Mouse (Mus musculus) bone marrow, adult 2 months (tissue): ENCODE results near the gene Atl3. TPM values are rescaled to one million over a fixed set of nuclear protein-coding genes. Genes with fewer than 3 reads are reported as not detected.

Experiments used
- H3K27ac ChIP-seq: fragments of 200-500 bp; 2 replicates; pipeline ENCODE4 v1.5.1; 2012; ENCODE audit warnings: low read depth, mild to moderate bottlenecking, control low read depth, inconsistent platforms, low read length; ENCODE audit not compliant: control insufficient read depth, poor library complexity, insufficient read depth
- H3K4me1 ChIP-seq: fragments of 200-500 bp; 2 replicates; pipeline ENCODE4 v1.6.1; 2011; ENCODE audit warnings: low read length; ENCODE audit not compliant: control insufficient read depth, insufficient read depth
- H3K4me3 ChIP-seq: fragments of 200-500 bp; replicated peaks from 2 replicates; pipeline ENCODE3; 2011; ENCODE audit warnings: mild to moderate bottlenecking, low read depth, low read length, control low read depth; ENCODE audit not compliant: control insufficient read depth
- CTCF ChIP-seq: fragments of 200-500 bp; IDR thresholded peaks from 2 replicates; pipeline ENCODE4 v1.5.1; 2011; ENCODE audit warnings: low read length, control low read depth; ENCODE audit not compliant: control insufficient read depth, insufficient read depth
- POLR2A ChIP-seq: fragments of 200-500 bp; IDR thresholded peaks from 2 replicates; pipeline ENCODE4 v1.6.1; 2011; ENCODE audit warnings: low read depth, mild to moderate bottlenecking, control low read depth, low read length, borderline replicate concordance; ENCODE audit not compliant: control insufficient read depth
- WGBS: fragments of 180-500 bp; shearing (Covaris S2); methylation state at CpG from one replicate; pipeline ENCODE4 v1.1.7; 2018; 5-methylcytosine and 5-hydroxymethylcytosine counted together
- polyA plus RNA-seq: library from polyadenylated mRNA; stranded (reverse); fragments of >200 nt; gene quantifications from 2 replicates; pipeline ENCODE4 v1.2.4, GENCODE M21; 2011; ENCODE audit warnings: low replicate concordance; ENCODE audit not compliant: missing spikeins, insufficient read depth, insufficient read length

The Atl3 gene
- polyA plus RNA-seq, 1 experiment = 15.1 TPM

- 93% methylated on average over 3 of the region's 3 CpGs for WGBS
- no peaks in the 10 kb centered on the region; the same call in 1 of the 2 replicates for H3K4me1 ChIP-seq
- TF ChIP-seq CTCF (no peak), POLR2A (no peak)
Measured at GRCm38 (mm10) chr19:7479751-7480248, 14.0 kb upstream of the Atl3 start.

GRCm38 (mm10) chr19:7481541-7482265 lies 12.1 kb upstream of the Atl3 start:
- H3K4me3 ChIP-seq = peak overlapping the region; percentile 71
- no peak overlapping the region for H3K27ac ChIP-seq
- no peaks in the 10 kb centered on the region; the same call in 1 of the 2 replicates for H3K4me1 ChIP-seq
- TF ChIP-seq POLR2A (no peak), CTCF (no peak)
- WGBS = 3% methylated on average over 12 of the region's 12 CpGs

More at GRCm38 (mm10) chr19:7479751-7480248, 14.0 kb upstream of the Atl3 start:
- Histone ChIP-seq H3K27ac (no peak overlapping the region), H3K4me3 (no peak overlapping the region)

GRCm38 (mm10) chr19:7482266-7482598 lies 11.6 kb upstream of the Atl3 start:
- no peaks in the 10 kb centered on the region; the same call in 1 of the 2 replicates for H3K4me1 ChIP-seq
- under 1% methylated on average over 7 of the region's 7 CpGs for WGBS
- H3K27ac ChIP-seq = peak overlapping the region; percentile 92
- no peak for TF ChIP-seq POLR2A
- no peak for TF ChIP-seq CTCF
- peak overlapping the region; percentile 71 for H3K4me3 ChIP-seq

- H3K4me1 ChIP-seq = no peaks in the 10 kb centered on the region; the same call in 1 of the 2 replicates
- under 1% methylated on average over 80 of the region's 80 CpGs for WGBS
- H3K27ac ChIP-seq = peak within 1 kb of the TSS; percentile 92
- H3K4me3 ChIP-seq = peak within 1 kb of the TSS; percentile 71
- TF ChIP-seq POLR2A (peak; percentile 97), CTCF (no peak)
Measured at GRCm38 (mm10) chr19:7482599-7483511, 11.0 kb upstream of the Atl3 start, which contains the start of gene Rtn3. Rtn3 (minus strand) TSS chr19:7483281.

GRCm38 (mm10) chr19:7483512-7483882 lies 10.3 kb upstream of the Atl3 start:
- no peak for TF ChIP-seq POLR2A
- TF ChIP-seq CTCF = no peak
- no peak overlapping the region for H3K27ac ChIP-seq
- under 1% methylated on average over 6 of the region's 6 CpGs for WGBS
- H3K4me3 ChIP-seq = peak overlapping the region; percentile 48
- no peaks in the 10 kb centered on the region; the same call in 1 of the 2 replicates for H3K4me1 ChIP-seq

- no peak overlapping the region for H3K4me3 ChIP-seq
Measured at GRCm38 (mm10) chr19:7484076-7484475, 9.8 kb upstream of the Atl3 start.

GRCm38 (mm10) chr19:7487680-7488079 lies 6.2 kb upstream of the Atl3 start:
- Histone ChIP-seq H3K27ac (no peak overlapping the region; the same call in 1 of the 2 replicates), H3K4me1 (no peaks in the 10 kb centered on the region; the same call in 1 of the 2 replicates), H3K4me3 (peak overlapping the region; percentile 19)
- 34% methylated on average over 8 of the region's 8 CpGs for WGBS
- TF ChIP-seq CTCF (no peak), POLR2A (no peak)

More at GRCm38 (mm10) chr19:7484076-7484475, 9.8 kb upstream of the Atl3 start:
- 44% methylated on average over 5 of the region's 5 CpGs for WGBS
- no peak overlapping the region for H3K27ac ChIP-seq
- no peaks in the 10 kb centered on the region; the same call in 1 of the 2 replicates for H3K4me1 ChIP-seq
- TF ChIP-seq CTCF = no peak
- TF ChIP-seq POLR2A = no peak

GRCm38 (mm10) chr19:7491960-7492359 lies 1.9 kb upstream of the Atl3 start:
- no peaks in the 10 kb centered on the region; the same call in 1 of the 2 replicates for H3K4me1 ChIP-seq
- H3K27ac ChIP-seq = no peak overlapping the region
- TF ChIP-seq CTCF = no peak
- TF ChIP-seq POLR2A = no peak
- no peak overlapping the region for H3K4me3 ChIP-seq
- 85% methylated on average over 6 of the region's 6 CpGs for WGBS

- Histone ChIP-seq H3K4me1 (no peaks in the 10 kb centered on the region; the same call in 1 of the 2 replicates), H3K27ac (no peak overlapping the region), H3K4me3 (no peak overlapping the region)
- no peak for TF ChIP-seq POLR2A
- TF ChIP-seq CTCF = no peak
- 74% methylated on average over 2 of the region's 2 CpGs for WGBS
Measured at GRCm38 (mm10) chr19:7492682-7493081, 1.2 kb upstream of the Atl3 start.
